In genomic region chr10:39732266-39733100, GRCm38 (mm10) we compare ENCODE assay signal across 7 mouse cellular contexts. TPM values are rescaled to one million over a fixed set of nuclear protein-coding genes. Genes with fewer than 3 reads are reported as not detected.
DNase-seq lines count a peak whose midpoint lies in the region; ATAC-seq lines count a peak whose summit lies in the region.

No protein-coding gene starts in this region.

- peaks cover 22% of the 10 kb centered on the region for H3K4me1 ChIP-seq in embryonic facial prominence, embryonic 10.5 days
- H3K4me1 ChIP-seq in limb, embryonic 11.5 days (ENCODE audit: control insufficient read depth, insufficient read depth, low read length): no peaks in the 10 kb centered on the region; the same call in 1 of the 2 replicates
- peaks cover 35% of the 10 kb centered on the region for H3K4me1 ChIP-seq in midbrain, embryonic 13.5 days (replicated peaks)

- peaks cover 6% of the 10 kb centered on the region; the same call in 1 of the 2 replicates for H3K36me3 ChIP-seq in embryonic facial prominence, embryonic 10.5 days (replicated peaks)
- no peaks in the 10 kb centered on the region for H3K36me3 ChIP-seq in limb, embryonic 11.5 days (ENCODE audit: control insufficient read depth, insufficient read depth, low read length)
- no peaks in the 10 kb centered on the region for H3K36me3 ChIP-seq in midbrain, embryonic 13.5 days

- peak overlapping the region; percentile 94 for H3K4me3 ChIP-seq in embryonic facial prominence, embryonic 10.5 days
- peak overlapping the region; percentile 72 for H3K4me3 ChIP-seq in limb, embryonic 11.5 days (ENCODE audit: low read depth, low read length)
- peak overlapping the region; percentile 84 for H3K4me3 ChIP-seq in midbrain, embryonic 13.5 days (replicated peaks)

- H3K4me2 ChIP-seq in limb, embryonic 11.5 days (ENCODE audit: low read depth, severe bottlenecking): peak overlapping the region; percentile 58
- peak overlapping the region; percentile 68 for H3K4me2 ChIP-seq in midbrain, embryonic 13.5 days (replicated peaks)

- no peaks in the 10 kb centered on the region for H3K27me3 ChIP-seq in embryonic facial prominence, embryonic 10.5 days (replicated peaks; ENCODE audit: low read depth, poor library complexity, severe bottlenecking)
- H3K27me3 ChIP-seq in limb, embryonic 11.5 days (ENCODE audit: control insufficient read depth, insufficient read depth, low read length): no peaks in the 10 kb centered on the region
- no peaks in the 10 kb centered on the region for H3K27me3 ChIP-seq in midbrain, embryonic 13.5 days

- peak; percentile 34 for ATAC-seq in granulocyte monocyte progenitor cell, adult 5-6 weeks (replicated peaks; ENCODE audit: poor library complexity, severe bottlenecking)
- ATAC-seq in limb, embryonic 11.5 days (ENCODE audit: insufficient number of reproducible peaks, low FRiP score, low TSS enrichment, low read depth): peak; percentile 67
- ATAC-seq in midbrain, embryonic 13.5 days: peak; percentile 66

- peak; percentile 64 for DNase-seq in adrenal gland, adult 8-10 months
- DNase-seq in embryonic facial prominence, embryonic 10.5 days (ENCODE audit: low spot score): peak; percentile 86
- peak; percentile 74 for DNase-seq in kidney, adult 11 months
- DNase-seq in limb, embryonic 11.5 days (ENCODE audit: low spot score): peak; percentile 82
- peak; percentile 74 for DNase-seq in spleen, adult 12 weeks (ENCODE audit: low spot score)

- H3K9me3 ChIP-seq in embryonic facial prominence, embryonic 10.5 days: peaks cover 3% of the 10 kb centered on the region; the same call in 1 of the 2 replicates
- no peaks in the 10 kb centered on the region for H3K9me3 ChIP-seq in limb, embryonic 11.5 days (ENCODE audit: control insufficient read depth, low read length)
- H3K9me3 ChIP-seq in midbrain, embryonic 13.5 days: no peaks in the 10 kb centered on the region

- under 1% methylated on average over 104 of the region's 105 CpGs for WGBS in embryonic facial prominence, embryonic 10.5 days
- under 1% methylated on average over 78 of the region's 105 CpGs for WGBS in limb, embryonic 11.5 days
- WGBS in midbrain, embryonic 13.5 days: under 1% methylated on average over 82 of the region's 105 CpGs

- H3K27ac ChIP-seq in embryonic facial prominence, embryonic 10.5 days (replicated peaks): peak overlapping the region; percentile 98
- H3K27ac ChIP-seq in limb, embryonic 11.5 days (replicated peaks; ENCODE audit: low read depth, low read length): peak overlapping the region; percentile 98
- H3K27ac ChIP-seq in midbrain, embryonic 13.5 days: peak overlapping the region; percentile 99

- peak overlapping the region; percentile 82 for H3K9ac ChIP-seq in limb, embryonic 11.5 days (ENCODE audit: low read length)
- peak overlapping the region; percentile 95 for H3K9ac ChIP-seq in midbrain, embryonic 13.5 days (replicated peaks)

RNA-seq across cellular contexts. Expression of gene Rev3l, which starts 0.6 kb away (rescaled TPM):
- total RNA-seq in adrenal gland, adult 8-10 months (2022): 10 to 100 TPM; 21.0 to 34.0 (median 26.8) TPM
- 12.8 and 14.2 TPM in 2 replicates for polyA plus RNA-seq in embryonic facial prominence, embryonic 10.5 days (2016; fragmentation: Nextera tagmentation; extraction: Ambion mirVana)
- 39.8 and 47.6 TPM in 2 replicates for total RNA-seq in granulocyte monocyte progenitor cell, adult 5-6 weeks (2014; fragmentation: Nextera tagmentation)
- total RNA-seq in granulocyte monocyte progenitor cell, adult 5-6 weeks (2017): 23.5 and 37.2 TPM in 2 replicates
- 17.0 and 17.4 TPM in 2 replicates for polyA plus RNA-seq in limb, embryonic 11.5 days (2014; fragmentation: Nextera tagmentation; extraction: Ambion mirVana)
- polyA plus RNA-seq in midbrain, embryonic 13.5 days (2015; fragmentation: Nextera tagmentation; extraction: Ambion mirVana): 30.3 and 32.8 TPM in 2 replicates

Comparison
In these comparisons a context has a peak if more than half of its experiments do, and no peak if none do; other contexts are left out.
1. Peak in every context shown above with its lines: DNase-seq, ATAC-seq, H3K4me3 ChIP-seq and H3K27ac ChIP-seq.